Mouse (Mus musculus) Patski (cell line): ENCODE measurements around the gene Arhgap8. TPM values are rescaled to one million over a fixed set of nuclear protein-coding genes. Genes with fewer than 3 reads are reported as not detected.
A peak's percentile ranks its signal among the peaks of the same experiment; 100 is the strongest.

Experiments
- ATAC-seq: fragments of 100-300 bp; one replicate; pipeline ENCODE4 v1.8.0; 2021
- CTCF ChIA-PET: fragments of 350-600 bp; sonication (Branson Sonifier 250); formaldehyde crosslinking; loops from one replicate; lab custom pipeline; 2022; ENCODE audit warnings: inconsistent platforms; lab: Charles Lee
- POLR2A ChIA-PET: fragments of 350-600 bp; sonication (Branson Sonifier 250); formaldehyde crosslinking; loops from one replicate; lab custom pipeline; 2022; ENCODE audit warnings: antibody characterized with exemption, inconsistent platforms; lab: Charles Lee
- DNase-seq: peaks from one replicate; pipeline ENCODE4 v3.0.0-alpha.2; 2011; ENCODE audit warnings: low read depth, low spot score
- H3K27me3 ChIP-seq: fragments of 371-371 bp; one replicate; pipeline ENCODE4 v1.5.1; 2021
- CTCF ChIP-seq: fragments of 100-300 bp; IDR thresholded peaks from one replicate; pipeline ENCODE4 v1.5.1; 2021
- in situ Hi-C: fragments of 300-500 bp; cut with MboI; formaldehyde crosslinking; loops from 3 replicates; pipeline ENCODE4 v1.11.1; 2018; ENCODE audit warnings: low pct_unique_long_range_greater_than_20kb, mixed read lengths
- polyA plus RNA-seq: library from polyadenylated mRNA; unstranded; gene quantifications from one replicate; pipeline ENCODE4 v1.2.3, GENCODE M21; 2021

The Arhgap8 gene
- polyA plus RNA-seq, 1 experiment from 2014 or later = 0.39 TPM

GRCm38 (mm10) chr15:84680545-84681454, 39.1 kb upstream of the Arhgap8 start:
- CTCF ChIA-PET = interaction anchor here (0.6 kb wide), 1 partner anchor 30 kb away, joined by 3 read pairs; no protein-coding TSS in a partner anchor

GRCm38 (mm10) chr15:84681455-84682193, 38.2 kb upstream of the Arhgap8 start:
- H3K27me3 ChIP-seq = no peaks in the 10 kb centered on the region
- ChIA-PET CTCF (interaction anchor here (0.6 to 0.9 kb wide), 2 partner anchors 9 to 234 kb away, joined by 3 read pairs; no protein-coding TSS in a partner anchor), POLR2A (interaction anchor here (0.6 to 1.4 kb wide), 2 partner anchors 17 to 43 kb away, joined by 3 to 4 read pairs; no protein-coding TSS in a partner anchor)
- ATAC-seq = peak; percentile 28
- DNase-seq = no peak
- in situ Hi-C loops = no loop called here
- TF ChIP-seq CTCF = no peak

More at GRCm38 (mm10) chr15:84680545-84681454, 39.1 kb upstream of the Arhgap8 start:
- peak; percentile 82 for ATAC-seq
- H3K27me3 ChIP-seq = no peaks in the 10 kb centered on the region
- in situ Hi-C loops = no loop called here
- no peak for DNase-seq
- POLR2A ChIA-PET = interaction anchor here (0.9 to 1.4 kb wide), 2 partner anchors 11 to 18 kb away, joined by 3 to 4 read pairs; no protein-coding TSS in a partner anchor
- TF ChIP-seq CTCF = no peak

GRCm38 (mm10) chr15:84682206-84682605, 37.6 kb upstream of the Arhgap8 start:
- no peak for ATAC-seq
- CTCF ChIA-PET = interaction anchor here (0.6 to 0.9 kb wide), 2 partner anchors 9 to 234 kb away, joined by 3 read pairs; no protein-coding TSS in a partner anchor
- in situ Hi-C loops = no loop called here

GRCm38 (mm10) chr15:84682821-84683220, 37.0 kb upstream of the Arhgap8 start:
- ATAC-seq (no peak), DNase-seq (no peak)
- ChIA-PET POLR2A (no interaction called here), CTCF (interaction anchor here (0.9 to 1.0 kb wide), 2 partner anchors 11 to 18 kb away, joined by 3 read pairs; no protein-coding TSS in a partner anchor)
- TF ChIP-seq CTCF = no peak
- in situ Hi-C loops = no loop called here
- H3K27me3 ChIP-seq = no peaks in the 10 kb centered on the region

More at GRCm38 (mm10) chr15:84682206-84682605, 37.6 kb upstream of the Arhgap8 start:
- no peak for DNase-seq
- H3K27me3 ChIP-seq = no peaks in the 10 kb centered on the region
- POLR2A ChIA-PET = interaction anchor here (0.6 kb wide), 1 partner anchor 43 kb away, joined by 3 read pairs; no protein-coding TSS in a partner anchor
- TF ChIP-seq CTCF = no peak

- no peaks in the 10 kb centered on the region for H3K27me3 ChIP-seq
- no peak for ATAC-seq
- in situ Hi-C loops = no loop called here
- ChIA-PET POLR2A (interaction anchor here (0.8 kb wide), 1 partner anchor 10 kb away, joined by 4 read pairs; no protein-coding TSS in a partner anchor), CTCF (interaction anchor here (1.2 kb wide), 1 partner anchor 9 kb away, joined by 3 read pairs; no protein-coding TSS in a partner anchor)
- DNase-seq = no peak
- TF ChIP-seq CTCF = no peak
Observed at GRCm38 (mm10) chr15:84684520-84684919, 35.3 kb upstream of the Arhgap8 start.

GRCm38 (mm10) chr15:84685417-84685816, 34.4 kb upstream of the Arhgap8 start:
- no peak for TF ChIP-seq CTCF
- no peak for DNase-seq
- POLR2A ChIA-PET = interaction anchor here (0.8 kb wide), 1 partner anchor 11 kb away, joined by 4 read pairs; no protein-coding TSS in a partner anchor
- CTCF ChIA-PET = no interaction called here
- no peak for ATAC-seq
- no peaks in the 10 kb centered on the region for H3K27me3 ChIP-seq
- in situ Hi-C loops = no loop called here

GRCm38 (mm10) chr15:84687904-84688303, 31.9 kb upstream of the Arhgap8 start:
- CTCF ChIA-PET = interaction anchor here (2.8 kb wide), 1 partner anchor 13 kb away, joined by 7 read pairs; no protein-coding TSS in a partner anchor
- POLR2A ChIA-PET = no interaction called here
- no peak for DNase-seq
- no peak for TF ChIP-seq CTCF
- ATAC-seq = no peak
- in situ Hi-C loops = no loop called here
- H3K27me3 ChIP-seq = no peaks in the 10 kb centered on the region

GRCm38 (mm10) chr15:84689356-84689755, 30.5 kb upstream of the Arhgap8 start:
- no peaks in the 10 kb centered on the region for H3K27me3 ChIP-seq
- no peak for TF ChIP-seq CTCF
- CTCF ChIA-PET = interaction anchor here (1.0 to 2.8 kb wide), 2 partner anchors 12 to 25 kb away, joined by 3 to 7 read pairs; no protein-coding TSS in a partner anchor
- in situ Hi-C loops = no loop called here
- POLR2A ChIA-PET = interaction anchor here (1.0 kb wide), 1 partner anchor 9 kb away, joined by 3 read pairs; no protein-coding TSS in a partner anchor
- no peak for DNase-seq
- ATAC-seq = no peak

GRCm38 (mm10) chr15:84691513-84691912, 28.3 kb upstream of the Arhgap8 start:
- TF ChIP-seq CTCF = no peak
- POLR2A ChIA-PET = interaction anchor here (1.0 kb wide), 1 partner anchor 11 kb away, joined by 3 read pairs; no protein-coding TSS in a partner anchor
- in situ Hi-C loops = no loop called here
- CTCF ChIA-PET = interaction anchor here (1.1 to 1.3 kb wide), 2 partner anchors 10 to 11 kb away, joined by 3 read pairs; no protein-coding TSS in a partner anchor
- DNase-seq (no peak), ATAC-seq (no peak)
- no peaks in the 10 kb centered on the region for H3K27me3 ChIP-seq

GRCm38 (mm10) chr15:84692645-84693044, 27.2 kb upstream of the Arhgap8 start:
- TF ChIP-seq CTCF = no peak
- DNase-seq = no peak
- no peaks in the 10 kb centered on the region for H3K27me3 ChIP-seq
- ATAC-seq = no peak
- CTCF ChIA-PET = interaction anchor here (1.3 kb wide), 1 partner anchor 9 kb away, joined by 3 read pairs; no protein-coding TSS in a partner anchor
- in situ Hi-C loops = no loop called here
- POLR2A ChIA-PET = no interaction called here
